Mouse (Mus musculus): ENCODE data around the gene Srsf7.

- TF ChIP-seq HCFC1 (IDR thresholded peaks at IDR 0.05; ENCODE audit: borderline replicate concordance, insufficient read depth, low read length) (no peak), MAFK (IDR thresholded peaks at IDR 0.05; ENCODE audit: insufficient read depth, low read depth, low read length) (no peak)
These were observed 46.7 kb downstream of the Srsf7 start for GRCm38 (mm10) chr17:80160454-80160853.
